Comparison of ENCODE assay signal across 9 mouse cellular contexts in the genomic region with DNA sequence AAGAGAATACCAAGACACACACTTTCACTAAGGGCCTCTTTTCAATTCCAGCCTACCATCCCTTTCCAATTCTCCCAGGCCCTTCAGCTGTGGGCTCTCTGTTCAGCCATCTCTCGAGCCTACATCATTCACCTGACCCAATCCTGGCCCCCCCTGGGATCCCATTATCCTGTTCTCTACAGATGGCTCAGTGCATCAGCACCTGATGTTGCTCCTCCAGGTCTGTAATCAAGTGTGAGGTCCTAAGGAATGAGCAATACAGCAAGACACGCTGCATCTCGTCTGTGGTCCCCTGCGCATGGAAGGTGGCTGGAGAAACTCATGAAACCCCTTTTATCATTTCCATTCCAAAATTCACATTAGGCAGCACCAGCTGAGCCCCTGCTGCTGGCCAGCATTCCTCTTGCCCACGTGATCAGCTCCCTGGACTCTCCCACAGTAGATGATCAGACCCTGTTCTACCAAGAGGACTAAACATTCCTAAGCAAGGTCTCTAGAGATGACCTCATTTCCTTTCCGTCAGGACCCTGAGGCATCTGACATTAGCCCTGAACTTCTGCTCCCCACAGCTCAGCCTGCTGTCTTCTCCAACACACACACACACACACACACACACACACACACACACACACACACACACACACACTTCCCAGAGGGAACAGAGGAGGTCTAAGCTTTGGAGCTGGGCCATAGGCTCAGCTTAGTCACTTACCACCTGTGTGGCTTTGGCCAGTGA.
A peak's percentile ranks its signal among the peaks of the same experiment; 100 is the strongest.
DNase-seq lines count a peak whose midpoint lies in the region; ATAC-seq lines count a peak whose summit lies in the region.
"Had no signal": no experiment of that assay in that cellular context is flagged by ENCODE, and none has a peak within 500 bp of the region (broad histone marks: within the 10 kb centered on the region; RNA-seq: fewer than 3 reads in every experiment).

No protein-coding gene starts in this region.

- H3K4me3 ChIP-seq in midbrain, embryonic 11.5 days (ENCODE audit: low read depth, low read length) = no peak overlapping the region
- H3K4me3 ChIP-seq in midbrain, embryonic 10.5 days = no peak overlapping the region
- H3K4me3 ChIP-seq in kidney, embryonic 16.5 days (ENCODE audit: low read length) = no peak overlapping the region
- H3K4me3 ChIP-seq: heart, adult 2 months had no signal

- H3K27me3 ChIP-seq in midbrain, embryonic 11.5 days (ENCODE audit: control insufficient read depth, insufficient read depth, low read length) = no peaks in the 10 kb centered on the region
- H3K27me3 ChIP-seq in midbrain, embryonic 10.5 days (ENCODE audit: low read depth, poor library complexity, severe bottlenecking) = no peaks in the 10 kb centered on the region
- no peaks in the 10 kb centered on the region for H3K27me3 ChIP-seq in kidney, embryonic 16.5 days (ENCODE audit: insufficient read depth, low read length)

- no peak overlapping the region for H3K9ac ChIP-seq in midbrain, embryonic 11.5 days (ENCODE audit: low read length)
- no peak overlapping the region for H3K9ac ChIP-seq in kidney, embryonic 16.5 days (replicated peaks; ENCODE audit: low read length)

- peak; percentile 76 for DNase-seq in midbrain, embryonic 11.5 days (ENCODE audit: low spot score, missing footprints)
- no peak for DNase-seq in midbrain, embryonic 10.5 days (ENCODE audit: low spot score)
- peak; percentile 28 to 60 for DNase-seq in heart, adult 9 months (ENCODE audit: low spot score in 2 of 2)
- DNase-seq in skeletal muscle tissue, adult 2 months (ENCODE audit: low read depth, low spot score) = peak; percentile 18
- DNase-seq in urinary bladder, postnatal 36 days (ENCODE audit: low spot score in 2 of 2) = no peak
- DNase-seq in right cerebral cortex, adult 18-20 months = no peak

- 57% methylated on average over 6 of the region's 6 CpGs for WGBS in midbrain, embryonic 11.5 days
- WGBS in midbrain, embryonic 10.5 days = 67% methylated on average over 6 of the region's 6 CpGs
- WGBS in kidney, embryonic 16.5 days = 56% methylated on average over 6 of the region's 6 CpGs

- no peaks in the 10 kb centered on the region for H3K36me3 ChIP-seq in midbrain, embryonic 11.5 days (ENCODE audit: control insufficient read depth, insufficient read depth, low read length)
- no peaks in the 10 kb centered on the region for H3K36me3 ChIP-seq in midbrain, embryonic 10.5 days
- H3K36me3 ChIP-seq in kidney, embryonic 16.5 days (ENCODE audit: insufficient read depth, low read length) = no peaks in the 10 kb centered on the region

- ATAC-seq in midbrain, embryonic 11.5 days (ENCODE audit: low FRiP score) = peak; percentile 48; the same call in 1 of the 2 replicates
- peak; percentile 80 for ATAC-seq in kidney, embryonic 16.5 days (ENCODE audit: low FRiP score, low TSS enrichment)
- ATAC-seq in activated CD4-positive, CD25-positive, alpha-beta regulatory T cell, adult 4 months = no peak

- no peaks in the 10 kb centered on the region for H3K4me1 ChIP-seq in midbrain, embryonic 11.5 days (ENCODE audit: control insufficient read depth, insufficient read depth, low read length)
- H3K4me1 ChIP-seq in midbrain, embryonic 10.5 days = peaks cover 11% of the 10 kb centered on the region
- peaks cover 4% of the 10 kb centered on the region; the same call in 1 of the 2 replicates for H3K4me1 ChIP-seq in kidney, embryonic 16.5 days (ENCODE audit: insufficient read depth, low read length)

- no peak overlapping the region for H3K27ac ChIP-seq in midbrain, embryonic 11.5 days (ENCODE audit: low read depth, low read length)
- no peak overlapping the region for H3K27ac ChIP-seq in midbrain, embryonic 10.5 days (replicated peaks)
- H3K27ac ChIP-seq in kidney, embryonic 16.5 days (ENCODE audit: low read length) = no peak overlapping the region
- H3K27ac ChIP-seq: heart, adult 2 months had no signal

- no peak overlapping the region for H3K4me2 ChIP-seq in midbrain, embryonic 11.5 days
- H3K4me2 ChIP-seq in kidney, embryonic 16.5 days (replicated peaks; ENCODE audit: low read depth, low read length) = no peak overlapping the region

- no peaks in the 10 kb centered on the region for H3K9me3 ChIP-seq in midbrain, embryonic 11.5 days (ENCODE audit: control insufficient read depth, low read length)
- H3K9me3 ChIP-seq in midbrain, embryonic 10.5 days (replicated peaks) = no peaks in the 10 kb centered on the region
- no peaks in the 10 kb centered on the region for H3K9me3 ChIP-seq in kidney, embryonic 16.5 days (ENCODE audit: low read length)

Comparison
In these comparisons a context has a peak if more than half of its experiments do, and no peak if none do; other contexts are left out.
1. DNase-seq: peak in midbrain, embryonic 11.5 days (single experiment), heart, adult 9 months (2 of 2) and skeletal muscle tissue, adult 2 months (single experiment); none in midbrain, embryonic 10.5 days (single experiment), urinary bladder, postnatal 36 days (0 of 2) and right cerebral cortex, adult 18-20 months (single experiment).